ENCODE assay signal across 10 mouse cellular contexts in the genomic region with DNA sequence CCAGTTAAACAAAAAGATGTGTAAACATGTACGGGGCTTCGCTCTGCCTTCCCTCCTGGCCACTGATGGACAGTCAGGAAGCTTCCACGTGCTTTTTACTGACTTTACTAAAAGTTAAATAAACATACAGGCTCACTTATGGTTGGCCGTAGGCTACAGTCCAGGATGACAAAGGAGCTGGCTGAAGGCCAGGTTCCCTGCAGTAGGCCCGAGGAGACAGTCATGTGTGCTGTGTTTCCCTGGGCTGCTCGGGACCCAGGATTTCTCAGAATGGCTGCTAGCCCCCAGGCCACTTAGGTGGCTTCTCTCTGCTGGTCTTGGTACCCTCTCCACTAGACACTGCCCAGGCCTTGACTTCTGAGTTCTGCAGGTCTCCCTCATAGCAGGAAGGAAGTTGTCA. TPM values are rescaled to one million over a fixed set of nuclear protein-coding genes. Genes with fewer than 3 reads are reported as not detected.
DNase-seq lines count a peak whose midpoint lies in the region; ATAC-seq lines count a peak whose summit lies in the region.
"Had no signal": no experiment of that assay in that cellular context is flagged by ENCODE, and none has a peak within 500 bp of the region (broad histone marks: within the 10 kb centered on the region; RNA-seq: fewer than 3 reads in every experiment).

No protein-coding gene starts in this region.

- H3K4me2 ChIP-seq in hindbrain, embryonic 11.5 days (replicated peaks; ENCODE audit: low read depth, low read length): no peak overlapping the region
- no peak overlapping the region for H3K4me2 ChIP-seq in heart, embryonic 14.5 days (ENCODE audit: low read length)
- no peak overlapping the region for H3K4me2 ChIP-seq in liver, embryonic 16.5 days (ENCODE audit: low read depth, low read length)
- H3K4me2 ChIP-seq: embryonic facial prominence, embryonic 13.5 days; limb, embryonic 12.5 days had no signal

- 81% methylated on average over 6 of the region's 6 CpGs for WGBS in hindbrain, embryonic 10.5 days
- WGBS in hindbrain, embryonic 11.5 days: 80% methylated on average over 6 of the region's 6 CpGs
- WGBS in heart, embryonic 14.5 days: 46% methylated on average over 6 of the region's 6 CpGs
- WGBS in liver, embryonic 16.5 days (ENCODE audit: insufficient replicate concordance): 52% methylated on average over 6 of the region's 6 CpGs

- H3K9me3 ChIP-seq in hindbrain, embryonic 10.5 days: no peaks in the 10 kb centered on the region
- H3K9me3 ChIP-seq in hindbrain, embryonic 11.5 days (ENCODE audit: control insufficient read depth, low read length): no peaks in the 10 kb centered on the region
- no peaks in the 10 kb centered on the region for H3K9me3 ChIP-seq in heart, embryonic 14.5 days (ENCODE audit: control insufficient read depth, low read length)
- no peaks in the 10 kb centered on the region for H3K9me3 ChIP-seq in liver, embryonic 16.5 days (replicated peaks; ENCODE audit: control insufficient read depth, low read length)
- H3K9me3 ChIP-seq: embryonic facial prominence, embryonic 13.5 days; limb, embryonic 12.5 days had no signal

- 0 out of 2 replicates have a peak overlapping the region, but pooled peaks have one; percentile 36 for H3K27ac ChIP-seq in hindbrain, embryonic 10.5 days
- no peak overlapping the region for H3K27ac ChIP-seq in hindbrain, embryonic 11.5 days (ENCODE audit: low read depth, low read length)
- H3K27ac ChIP-seq in heart, embryonic 14.5 days (replicated peaks in 1 of 2; ENCODE audit: control insufficient read depth in 1 of 2, insufficient read depth in 1 of 2, low read depth in 2 of 2, low read length in 2 of 2): 0 out of 4 replicates have a peak overlapping the region, but pooled peaks of 1 of the 2 experiments have one; percentile 24
- H3K27ac ChIP-seq in liver, embryonic 16.5 days (ENCODE audit: low read length): no peak overlapping the region
- H3K27ac ChIP-seq: embryonic facial prominence, embryonic 13.5 days; limb, embryonic 12.5 days had no signal

- no peak overlapping the region for H3K4me3 ChIP-seq in hindbrain, embryonic 10.5 days
- H3K4me3 ChIP-seq in hindbrain, embryonic 11.5 days (ENCODE audit: low read depth, low read length): no peak overlapping the region
- H3K4me3 ChIP-seq in heart, embryonic 14.5 days (ENCODE audit: control insufficient read depth in 1 of 2, insufficient read depth in 1 of 2, low read depth in 1 of 2, low read length in 2 of 2): no peak overlapping the region
- no peak overlapping the region for H3K4me3 ChIP-seq in liver, embryonic 16.5 days (ENCODE audit: low read depth, low read length)
- H3K4me3 ChIP-seq: embryonic facial prominence, embryonic 13.5 days; limb, embryonic 12.5 days had no signal

- H3K9ac ChIP-seq in hindbrain, embryonic 11.5 days (ENCODE audit: low read depth, low read length): no peak overlapping the region
- no peak overlapping the region for H3K9ac ChIP-seq in heart, embryonic 14.5 days (ENCODE audit: low read length)
- no peak overlapping the region for H3K9ac ChIP-seq in liver, embryonic 16.5 days (ENCODE audit: low read depth, low read length)
- H3K9ac ChIP-seq: embryonic facial prominence, embryonic 13.5 days; limb, embryonic 12.5 days had no signal

- DNase-seq in hindbrain, embryonic 10.5 days (ENCODE audit: low spot score): no peak
- no peak for DNase-seq in hindbrain, embryonic 11.5 days (ENCODE audit: low spot score)
- DNase-seq in adrenal gland, postnatal 14 days: peak; percentile 74
- DNase-seq in frontal cortex, postnatal 10 days (ENCODE audit: low spot score in 2 of 2): no peak
- DNase-seq in left cerebral cortex, adult 8-10 months (ENCODE audit: low spot score in 2 of 2): no peak

- no peaks in the 10 kb centered on the region for H3K27me3 ChIP-seq in hindbrain, embryonic 10.5 days (ENCODE audit: insufficient read depth, poor library complexity, severe bottlenecking)
- H3K27me3 ChIP-seq in hindbrain, embryonic 11.5 days (ENCODE audit: control insufficient read depth, insufficient read depth, low read length): no peaks in the 10 kb centered on the region
- H3K27me3 ChIP-seq in heart, embryonic 14.5 days (ENCODE audit: control insufficient read depth, insufficient read depth, low read length): no peaks in the 10 kb centered on the region
- H3K27me3 ChIP-seq in liver, embryonic 16.5 days (ENCODE audit: control insufficient read depth, insufficient read depth, low read depth, low read length): no peaks in the 10 kb centered on the region
- H3K27me3 ChIP-seq: embryonic facial prominence, embryonic 13.5 days; limb, embryonic 12.5 days had no signal

- peaks cover 59% of the 10 kb centered on the region for H3K36me3 ChIP-seq in hindbrain, embryonic 10.5 days
- 0 out of 2 replicates have a peak, but pooled peaks cover 11% of the 10 kb centered on the region for H3K36me3 ChIP-seq in hindbrain, embryonic 11.5 days (ENCODE audit: control insufficient read depth, insufficient read depth, low read length)
- peaks cover 36% of the 10 kb centered on the region for H3K36me3 ChIP-seq in heart, embryonic 14.5 days (ENCODE audit: control insufficient read depth, insufficient read depth, low read length)
- no peaks in the 10 kb centered on the region for H3K36me3 ChIP-seq in liver, embryonic 16.5 days (ENCODE audit: control insufficient read depth, insufficient read depth)

- ATAC-seq in hindbrain, embryonic 11.5 days (ENCODE audit: low FRiP score): no peak
- peak; percentile 49 for ATAC-seq in heart, embryonic 14.5 days (ENCODE audit: insufficient number of reproducible peaks, insufficient read depth, low FRiP score, low read depth)
- ATAC-seq in liver, embryonic 16.5 days (ENCODE audit: low read depth): peak; percentile 64
- ATAC-seq in erythroblast, adult 5-6 weeks (replicated peaks; ENCODE audit: low FRiP score, poor library complexity, severe bottlenecking): no peak

- peaks cover 27% of the 10 kb centered on the region for H3K4me1 ChIP-seq in hindbrain, embryonic 10.5 days (replicated peaks)
- no peaks in the 10 kb centered on the region for H3K4me1 ChIP-seq in hindbrain, embryonic 11.5 days (replicated peaks; ENCODE audit: control insufficient read depth, insufficient read depth, low read length)
- peaks cover 2 to 7% of the 10 kb centered on the region in 2 experiments; a peak in 2 of 4 replicates for H3K4me1 ChIP-seq in heart, embryonic 14.5 days (ENCODE audit: control insufficient read depth in 2 of 2, insufficient read depth in 2 of 2, low read length in 2 of 2)
- H3K4me1 ChIP-seq in liver, embryonic 16.5 days (ENCODE audit: control insufficient read depth, low read depth, low read length): peaks cover 3% of the 10 kb centered on the region; the same call in 1 of the 2 replicates

RNA-seq across cellular contexts. Expression of a gene that starts 6.9 kb away (rescaled TPM):
- polyA plus RNA-seq in hindbrain, embryonic 10.5 days (2016; fragmentation: Nextera tagmentation; extraction: Ambion mirVana): 49.0 and 49.9 TPM in 2 replicates
- 48.1 and 57.4 TPM in 2 replicates for polyA plus RNA-seq in hindbrain, embryonic 11.5 days (2014; fragmentation: Nextera tagmentation; extraction: Ambion mirVana)
- 36.2 and 36.3 TPM in 2 replicates for total RNA-seq in adrenal gland, postnatal 14 days (2021)
- polyA plus RNA-seq in heart, embryonic 14.5 days (2014; fragmentation: Nextera tagmentation; extraction: Ambion mirVana): 38.5 and 38.8 TPM in 2 replicates
- polyA plus RNA-seq in liver, embryonic 16.5 days (2015; fragmentation: Nextera tagmentation; extraction: Ambion mirVana): 9.8 and 10.2 TPM in 2 replicates
- 100 to 1,000 TPM; 192 to 228 (median 217) TPM for total RNA-seq in left cerebral cortex, adult 8-10 months (2022)
- 0.77 and 6.5 TPM in 2 replicates for total RNA-seq in erythroblast, adult 5-6 weeks (2015; ENCODE audit: low replicate concordance)
- total RNA-seq in erythroblast, adult 5-6 weeks (2017; ENCODE audit: low replicate concordance): 2.9 and 9.2 TPM in 2 replicates

RNA-seq across cellular contexts. Expression of a gene that starts 22.0 kb away (rescaled TPM):
- 0.05 TPM in 1 of 2 replicates, not detected in the other for polyA plus RNA-seq in hindbrain, embryonic 10.5 days (2016; fragmentation: Nextera tagmentation; extraction: Ambion mirVana)
- polyA plus RNA-seq in hindbrain, embryonic 11.5 days (2014; fragmentation: Nextera tagmentation; extraction: Ambion mirVana): 0.04 TPM in 1 of 2 replicates, not detected in the other
- total RNA-seq in adrenal gland, postnatal 14 days (2021): 0.26 and 2.0 TPM in 2 replicates
- not detected in 2 replicates for polyA plus RNA-seq in heart, embryonic 14.5 days (2014; fragmentation: Nextera tagmentation; extraction: Ambion mirVana)
- polyA plus RNA-seq in liver, embryonic 16.5 days (2015; fragmentation: Nextera tagmentation; extraction: Ambion mirVana): 4.1 and 4.7 TPM in 2 replicates
- total RNA-seq in left cerebral cortex, adult 8-10 months (2022): not detected
- total RNA-seq in erythroblast, adult 5-6 weeks (2015; ENCODE audit: low replicate concordance): not detected in 2 replicates
- total RNA-seq in erythroblast, adult 5-6 weeks (2017; ENCODE audit: low replicate concordance): not detected in 2 replicates
- polyA plus RNA-seq: embryonic facial prominence, embryonic 13.5 days; limb, embryonic 12.5 days had no signal

RNA-seq across cellular contexts. Expression of a gene that starts 25.9 kb away (rescaled TPM):
- not detected in 2 replicates for polyA plus RNA-seq in hindbrain, embryonic 10.5 days (2016; fragmentation: Nextera tagmentation; extraction: Ambion mirVana)
- 0.25 and 0.39 TPM in 2 replicates for polyA plus RNA-seq in hindbrain, embryonic 11.5 days (2014; fragmentation: Nextera tagmentation; extraction: Ambion mirVana)
- total RNA-seq in adrenal gland, postnatal 14 days (2021): 0.83 and 1.5 TPM in 2 replicates
- polyA plus RNA-seq in heart, embryonic 14.5 days (2014; fragmentation: Nextera tagmentation; extraction: Ambion mirVana): 0.45 and 0.70 TPM in 2 replicates
- polyA plus RNA-seq in liver, embryonic 16.5 days (2015; fragmentation: Nextera tagmentation; extraction: Ambion mirVana): 0.26 and 0.61 TPM in 2 replicates
- under 1 TPM in 2 of 4 experiments, not detected in 2; 0.35 to 0.68 TPM for total RNA-seq in left cerebral cortex, adult 8-10 months (2022)
- 3.6 and 4.8 TPM in 2 replicates for total RNA-seq in erythroblast, adult 5-6 weeks (2015; ENCODE audit: low replicate concordance)
- total RNA-seq in erythroblast, adult 5-6 weeks (2017; ENCODE audit: low replicate concordance): 3.7 and 8.6 TPM in 2 replicates

RNA-seq across cellular contexts. Expression of a gene that starts 52.2 kb away (rescaled TPM):
- 0.70 and 1.2 TPM in 2 replicates for polyA plus RNA-seq in hindbrain, embryonic 10.5 days (2016; fragmentation: Nextera tagmentation; extraction: Ambion mirVana)
- polyA plus RNA-seq in hindbrain, embryonic 11.5 days (2014; fragmentation: Nextera tagmentation; extraction: Ambion mirVana): 0.92 and 1.5 TPM in 2 replicates
- 6.5 and 7.7 TPM in 2 replicates for total RNA-seq in adrenal gland, postnatal 14 days (2021)
- polyA plus RNA-seq in heart, embryonic 14.5 days (2014; fragmentation: Nextera tagmentation; extraction: Ambion mirVana): 5.3 and 6.5 TPM in 2 replicates
- polyA plus RNA-seq in liver, embryonic 16.5 days (2015; fragmentation: Nextera tagmentation; extraction: Ambion mirVana): 2.2 and 2.6 TPM in 2 replicates
- total RNA-seq in left cerebral cortex, adult 8-10 months (2022): 1 to 10 TPM; 2.3 to 6.1 (median 3.9) TPM
- 95.3 and 131 TPM in 2 replicates for total RNA-seq in erythroblast, adult 5-6 weeks (2015; ENCODE audit: low replicate concordance)
- total RNA-seq in erythroblast, adult 5-6 weeks (2017; ENCODE audit: low replicate concordance): 94.0 and 102 TPM in 2 replicates

Comparison
In these comparisons a context has a peak if more than half of its experiments do, and no peak if none do; other contexts are left out.
1. ATAC-seq: peak in heart, embryonic 14.5 days (single experiment) and liver, embryonic 16.5 days (single experiment); none in hindbrain, embryonic 11.5 days (single experiment) and erythroblast, adult 5-6 weeks (single experiment).